Mouse (Mus musculus) MEL (cell line): ENCODE measurements around the gene Tspo2. TPM values are rescaled to one million over a fixed set of nuclear protein-coding genes. Genes with fewer than 3 reads are reported as not detected.

Experiments used
- DNase-seq: peaks from one replicate; pipeline ENCODE4 v3.0.0; 2011; ENCODE audit warnings: low read depth, low spot score
- H3K27ac ChIP-seq: 2 replicates; pipeline ENCODE4 v1.5.1; 2012; ENCODE audit warnings: low read depth, mild to moderate bottlenecking, control low read depth, low read length, moderate library complexity; ENCODE audit not compliant: control insufficient read depth
- H3K27me3 ChIP-seq, 2 experiments: fragments of 150-350 bp in 1 of 2; sonication (generic) in 1 of 2; 2 replicates each; pipeline ENCODE4 v1.6.1; 2012; ENCODE audit warnings: low read length in 2 of 2, mild to moderate bottlenecking in 2 of 2, improper control_type of control experiment in 1 of 2, moderate library complexity in 1 of 2; ENCODE audit not compliant: insufficient read depth in 2 of 2, control insufficient read depth in 1 of 2
- H3K36me3 ChIP-seq, 2 experiments: 2 replicates each; pipeline ENCODE4 v1.6.1; 2012 to 2014; ENCODE audit warnings: low read length in 2 of 2, improper control_type of control experiment in 1 of 2, inconsistent platforms in 1 of 2, mild to moderate bottlenecking in 1 of 2; ENCODE audit not compliant: insufficient read depth in 2 of 2, control insufficient read depth in 1 of 2
- H3K4me1 ChIP-seq, 2 experiments: fragments of 150-350 bp in 1 of 2; sonication (generic) in 1 of 2; 2 replicates each; pipeline ENCODE4 v1.6.1; 2012; ENCODE audit warnings: low read length in 2 of 2, improper control_type of control experiment in 1 of 2, mild to moderate bottlenecking in 1 of 2; ENCODE audit not compliant: insufficient read depth in 2 of 2, control insufficient read depth in 1 of 2
- H3K4me3 ChIP-seq, 2 experiments: fragments of 150-350 bp in 1 of 2; sonication (generic) in 1 of 2; 2 replicates each; pipeline ENCODE4 v1.5.1; 2012; ENCODE audit warnings: low read depth in 2 of 2, low read length in 2 of 2, mild to moderate bottlenecking in 2 of 2, moderate library complexity in 2 of 2, control low read depth in 1 of 2, improper control_type of control experiment in 1 of 2; ENCODE audit not compliant: control insufficient read depth in 1 of 2, insufficient read depth in 1 of 2
- H3K79me2 ChIP-seq: 2 replicates; pipeline ENCODE4 v1.6.1; 2012; ENCODE audit warnings: mild to moderate bottlenecking, low read length, moderate library complexity; ENCODE audit not compliant: control insufficient read depth, poor library complexity, insufficient read depth
- H3K9ac ChIP-seq: 2 replicates; pipeline ENCODE4 v1.6.1; 2012; ENCODE audit warnings: low read depth, mild to moderate bottlenecking, control low read depth, low read length, moderate library complexity; ENCODE audit not compliant: control insufficient read depth, poor library complexity, severe bottlenecking
- H3K9me3 ChIP-seq: fragments of 150-350 bp; sonication (generic); replicated peaks from 2 replicates; pipeline ENCODE4 v1.6.1; 2012; ENCODE audit warnings: mild to moderate bottlenecking, low read length, improper control_type of control experiment, moderate library complexity; ENCODE audit not compliant: insufficient read depth
- BHLHE40 ChIP-seq: IDR thresholded peaks from 2 replicates; pipeline ENCODE4 v1.6.1; 2012; ENCODE audit warnings: low read depth, mild to moderate bottlenecking, inconsistent platforms, low read length, improper control_type of control experiment, borderline replicate concordance
- CHD1 ChIP-seq: IDR thresholded peaks from 2 replicates; pipeline ENCODE4 v1.6.1; 2012; ENCODE audit warnings: low read depth, mild to moderate bottlenecking, inconsistent platforms, low read length, improper control_type of control experiment
- CHD2 ChIP-seq: IDR thresholded peaks from 2 replicates; pipeline ENCODE4 v1.6.1; 2011; ENCODE audit warnings: low read length, improper control_type of control experiment
- CTCF ChIP-seq, 3 experiments: IDR thresholded peaks in 2 of 3; conservative IDR thresholded peaks in 1 of 3; 2 replicates each; pipeline ENCODE4 v1.5.1; 2011 to 2012; ENCODE audit warnings: low read length in 3 of 3, low read depth in 2 of 3, mild to moderate bottlenecking in 2 of 3, improper control_type of control experiment in 1 of 3, inconsistent platforms in 1 of 3, mixed read lengths in 1 of 3, moderate library complexity in 1 of 3; ENCODE audit not compliant: control insufficient read depth in 1 of 3, insufficient read depth in 1 of 3, poor library complexity in 1 of 3, severe bottlenecking in 1 of 3
- E2F4 ChIP-seq: IDR thresholded peaks from 2 replicates; pipeline ENCODE4 v1.6.1; 2011; ENCODE audit warnings: low read depth, low read length, improper control_type of control experiment, borderline replicate concordance
- ELF1 ChIP-seq: IDR thresholded peaks from 2 replicates; pipeline ENCODE4 v1.6.1; 2014; ENCODE audit warnings: low read depth, mild to moderate bottlenecking, inconsistent platforms, low read length, improper control_type of control experiment, moderate library complexity
- GATA1 ChIP-seq: IDR thresholded peaks from 2 replicates; pipeline ENCODE4 v1.6.1; 2011; ENCODE audit warnings: low read depth, low read length, improper control_type of control experiment
- JUND ChIP-seq: IDR thresholded peaks from 2 replicates; pipeline ENCODE4 v1.6.1; 2011; ENCODE audit warnings: low read depth, mild to moderate bottlenecking, improper control_type of control experiment, low read length
- KAT2A ChIP-seq: conservative IDR thresholded peaks from 2 replicates; pipeline ENCODE4 v1.6.1; 2012; ENCODE audit warnings: low read depth, low read length, improper control_type of control experiment, inconsistent platforms
- MAZ ChIP-seq: IDR thresholded peaks from 2 replicates; pipeline ENCODE4 v1.6.1; 2012; ENCODE audit warnings: low read depth, mild to moderate bottlenecking, inconsistent platforms, low read length, improper control_type of control experiment
- MEF2A ChIP-seq: IDR thresholded peaks from 2 replicates; pipeline ENCODE4 v1.6.1; 2014; ENCODE audit warnings: low read depth, mild to moderate bottlenecking, inconsistent platforms, low read length, improper control_type of control experiment; ENCODE audit not compliant: poor library complexity, insufficient replicate concordance, severe bottlenecking; ENCODE audit errors: extremely low read depth
- MXI1 ChIP-seq: IDR thresholded peaks from 2 replicates; pipeline ENCODE4 v1.6.1; 2011; ENCODE audit warnings: mild to moderate bottlenecking, low read depth, low read length, improper control_type of control experiment
- MYB ChIP-seq: IDR thresholded peaks from 2 replicates; pipeline ENCODE4 v1.6.1; 2011; ENCODE audit warnings: mild to moderate bottlenecking, low read depth, low read length, improper control_type of control experiment
- MYC ChIP-seq: IDR thresholded peaks from 2 replicates; pipeline ENCODE4 v1.6.1; 2011; ENCODE audit warnings: low read depth, mild to moderate bottlenecking, low read length, improper control_type of control experiment, moderate library complexity
- NELFE ChIP-seq: IDR thresholded peaks from 2 replicates; pipeline ENCODE4 v1.6.1; 2011; ENCODE audit warnings: low read depth, low read length, improper control_type of control experiment
- NRF1 ChIP-seq: IDR thresholded peaks from 2 replicates; pipeline ENCODE4 v1.6.1; 2014; ENCODE audit warnings: low read depth, mild to moderate bottlenecking, inconsistent platforms, low read length, improper control_type of control experiment, moderate library complexity; ENCODE audit not compliant: poor library complexity, insufficient read depth, severe bottlenecking
- POLR2AphosphoS5 ChIP-seq: IDR thresholded peaks from 2 replicates; pipeline ENCODE4 v1.6.1; 2012; ENCODE audit warnings: low read depth, borderline replicate concordance, mild to moderate bottlenecking, inconsistent platforms, low read length, moderate library complexity, mixed read lengths
- TBP ChIP-seq: IDR thresholded peaks from 2 replicates; pipeline ENCODE4 v1.8.0; 2011; ENCODE audit warnings: low read depth, low read length, improper control_type of control experiment
- TCF12 ChIP-seq: IDR thresholded peaks from 2 replicates; pipeline ENCODE4 v1.6.1; 2014; ENCODE audit warnings: low read depth, mild to moderate bottlenecking, inconsistent platforms, low read length, improper control_type of control experiment, moderate library complexity
- UBTF ChIP-seq: IDR thresholded peaks from 2 replicates; pipeline ENCODE4 v1.6.1; 2012; ENCODE audit warnings: low read depth, mild to moderate bottlenecking, inconsistent platforms, low read length, improper control_type of control experiment, moderate library complexity, borderline replicate concordance; ENCODE audit not compliant: insufficient read depth
- USF1 ChIP-seq: IDR thresholded peaks from 2 replicates; pipeline ENCODE4 v1.6.1; 2014; ENCODE audit warnings: low read depth, mild to moderate bottlenecking, inconsistent platforms, low read length, improper control_type of control experiment, moderate library complexity
- ZC3H11A ChIP-seq: IDR thresholded peaks from 2 replicates; pipeline ENCODE4 v1.6.1; 2012; ENCODE audit warnings: low read depth, mild to moderate bottlenecking, inconsistent platforms, low read length, improper control_type of control experiment
- ZKSCAN1 ChIP-seq: IDR thresholded peaks from 2 replicates; pipeline ENCODE4 v1.6.1; 2012; ENCODE audit warnings: low read depth, mild to moderate bottlenecking, inconsistent platforms, low read length, improper control_type of control experiment, moderate library complexity
- ZMIZ1 ChIP-seq: IDR thresholded peaks from 2 replicates; pipeline ENCODE4 v1.6.1; 2012; ENCODE audit warnings: low read depth, mild to moderate bottlenecking, inconsistent platforms, low read length, improper control_type of control experiment, moderate library complexity
- ZNF384 ChIP-seq: IDR thresholded peaks from 2 replicates; pipeline ENCODE4 v1.6.1; 2012; ENCODE audit warnings: low read depth, mild to moderate bottlenecking, inconsistent platforms, low read length, improper control_type of control experiment
- polyA plus RNA-seq, 2 experiments: library from polyadenylated mRNA; stranded (reverse) in 1 of 2; unstranded in 1 of 2; fragments of >175 nt in 1 of 2; fragments of >200 nt in 1 of 2; gene quantifications; 2 replicates each; pipeline versions ENCODE4 v1.2.1 to v1.2.4; 2012; ENCODE audit warnings: low replicate concordance in 2 of 2, low read depth in 1 of 2; ENCODE audit not compliant: insufficient read length in 2 of 2, insufficient read depth in 1 of 2, missing spikeins in 1 of 2
- total RNA-seq: library from RNA; depleted of rRNA; stranded (reverse); fragments of 300-350 nt; gene quantifications from 2 replicates; pipeline ENCODE4 v1.2.3, GENCODE M21; 2012

Gene Tspo2
- total and polyA plus RNA-seq, 3 experiments: 3.7 to 14.6 TPM; not detected in 1

DNA sequence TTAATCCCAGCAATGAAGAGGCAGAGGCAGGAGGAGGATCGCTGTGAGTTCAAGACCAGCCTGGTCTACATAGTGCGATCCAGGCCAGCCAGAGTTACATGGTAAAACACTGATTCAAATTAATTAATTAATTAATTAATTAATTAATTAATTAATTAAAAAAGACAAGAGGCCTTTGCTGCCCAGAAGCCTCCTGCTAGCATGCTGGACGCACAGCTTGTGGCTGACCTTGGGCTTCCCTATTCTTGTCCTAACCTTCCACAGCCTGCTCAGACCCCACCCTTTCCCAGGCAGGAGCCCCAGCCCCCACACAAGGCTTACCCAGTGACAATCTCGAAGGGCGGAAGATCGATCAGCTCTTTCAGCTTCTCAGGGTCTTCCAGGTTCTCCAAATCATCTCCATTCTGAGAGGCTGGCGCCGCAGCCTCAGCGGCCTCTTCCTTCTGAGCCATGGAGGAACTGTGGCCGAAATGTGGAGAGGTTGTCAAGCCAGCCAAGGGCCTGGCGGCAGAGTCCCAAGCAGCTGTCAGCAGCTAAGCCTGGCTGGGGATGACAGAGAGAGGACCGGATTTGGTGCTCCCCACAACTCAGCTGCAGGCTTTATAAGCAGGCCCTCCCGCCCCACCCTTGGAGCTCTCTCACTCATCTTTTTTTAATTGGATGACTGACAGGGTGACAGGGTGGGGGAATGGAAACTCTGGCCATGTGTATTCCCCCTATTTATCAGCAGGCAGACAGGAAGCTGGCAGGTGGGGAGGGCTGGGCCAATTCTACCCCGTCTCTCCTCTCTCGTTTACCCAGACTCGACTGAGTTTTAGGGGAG is 19.0 kb downstream of the Tspo2 start, which contains the start of gene Apobec2:
Apobec2 (minus strand) TSS at position 773 of the 823 bp plus-strand sequence.
- H3K27ac ChIP-seq: no peak within 1 kb of the TSS
- TF ChIP-seq MYC (no peak), KAT2A (no peak), NRF1 (no peak), CHD1 (no peak), ZKSCAN1 (no peak), TBP (no peak), CHD2 (no peak), MYB (no peak), MEF2A (no peak), ZC3H11A (no peak), ZMIZ1 (no peak), TCF12 (no peak), ELF1 (no peak), CTCF (IDR thresholded peaks at IDR 0.05 in 2 of 3, conservative IDR thresholded peaks at IDR 0.05 in 1 of 3; ENCODE audit: control insufficient read depth in 1 of 3, insufficient read depth in 1 of 3, low read depth in 2 of 3, low read length in 3 of 3, poor library complexity in 1 of 3, severe bottlenecking in 1 of 3) (no peak)
- TF ChIP-seq, all 39 proteins: peak for 0
- Histone ChIP-seq H3K36me3 (peaks cover 0 to 6% of the 10 kb centered on the region in 2 experiments; a peak in 1 of 4 replicates), H3K79me2 (no peaks in the 10 kb centered on the region), H3K4me3 (no peak within 1 kb of the TSS), H3K4me1 (peaks cover 2 to 10% of the 10 kb centered on the region in 2 experiments; a peak in 2 of 4 replicates), H3K9ac (no peak within 1 kb of the TSS), H3K27me3 (no peaks in the 10 kb centered on the region), H3K9me3 (no peaks in the 10 kb centered on the region)
- peak; percentile 49 for DNase-seq

DNA sequence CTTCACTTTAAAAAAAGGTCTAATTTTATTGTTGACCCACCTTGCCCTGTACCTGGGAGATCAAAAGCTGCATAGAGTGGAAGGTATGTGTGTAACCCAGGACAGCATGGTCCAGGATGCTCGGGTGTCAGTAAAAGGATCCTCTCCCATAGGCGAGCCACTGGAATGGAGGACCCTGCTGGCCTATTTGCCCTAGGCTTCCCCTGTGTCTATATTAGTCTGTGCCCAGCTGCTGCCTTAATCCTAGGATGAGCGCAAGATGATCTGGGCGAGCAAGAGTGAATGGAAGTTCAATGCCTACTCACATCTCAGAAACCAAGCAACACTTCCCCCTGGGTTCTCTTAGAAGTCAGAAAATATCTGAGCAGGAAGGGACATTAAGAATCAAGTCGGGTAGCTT is 20.3 kb downstream of the Tspo2 start:
- H3K4me3 ChIP-seq: no peak overlapping the region
- DNase-seq: no peak
- H3K27me3 ChIP-seq: no peaks in the 10 kb centered on the region
- H3K9ac ChIP-seq: no peak overlapping the region
- H3K79me2 ChIP-seq: no peaks in the 10 kb centered on the region
- H3K36me3 ChIP-seq: peaks cover 0 to 6% of the 10 kb centered on the region in 2 experiments; a peak in 1 of 4 replicates
- H3K4me1 ChIP-seq: peaks cover 4 to 14% of the 10 kb centered on the region in 2 experiments
- TF ChIP-seq ZMIZ1 (no peak), ZNF384 (no peak), BHLHE40 (no peak), UBTF (no peak), NELFE (no peak), POLR2AphosphoS5 (no peak), ELF1 (no peak), CHD1 (no peak), MXI1 (no peak), MYB (no peak), JUND (no peak), GATA1 (no peak), USF1 (no peak), MAZ (no peak), E2F4 (no peak)
- H3K27ac ChIP-seq: no peak overlapping the region
- H3K9me3 ChIP-seq: no peaks in the 10 kb centered on the region
